Comparison of ENCODE assay signal across 8 mouse cellular contexts in genomic region chr4:109729281-109729680, GRCm38 (mm10). TPM values are rescaled to one million over a fixed set of nuclear protein-coding genes. Genes with fewer than 3 reads are reported as not detected.
A peak's percentile ranks its signal among the peaks of the same experiment; 100 is the strongest.
DNase-seq lines count a peak whose midpoint lies in the region; ATAC-seq and TF ChIP-seq lines count a peak whose summit lies in the region.

No protein-coding gene starts in this region.

- no peak for DNase-seq in heart, adult 2 months
- DNase-seq in ovary, postnatal 14 days (ENCODE audit: low spot score) = peak; percentile 15
- no peak for DNase-seq in ovary, postnatal 36 days (ENCODE audit: low spot score)
- peak; percentile 53 for DNase-seq in brain, adult 2 months (ENCODE audit: low read depth, low spot score)
- DNase-seq in layer of hippocampus, postnatal 10 days (ENCODE audit: low spot score in 2 of 2) = peak; percentile 26 to 36
- peak; percentile 66 for DNase-seq in thymus, postnatal 0 days (ENCODE audit: low spot score)

- H3K79me2 ChIP-seq in heart, adult 2 months (replicated peaks; ENCODE audit: control insufficient read depth, insufficient read depth, low read length) = no peaks in the 10 kb centered on the region

- no peak for ATAC-seq in heart, embryonic 11.5 days (replicated peaks; ENCODE audit: insufficient number of reproducible peaks, low FRiP score, low TSS enrichment)
- no peak for ATAC-seq in midbrain, embryonic 13.5 days

- H3K4me2 ChIP-seq in heart, embryonic 11.5 days = no peak overlapping the region
- H3K4me2 ChIP-seq in midbrain, embryonic 13.5 days (replicated peaks) = no peak overlapping the region

- no peak for TF ChIP-seq POLR2A in heart, adult 2 months (IDR thresholded peaks at IDR 0.05; ENCODE audit: insufficient read depth, low read depth, low read length)

- TF ChIP-seq CTCF in heart, adult 2 months (IDR thresholded peaks at IDR 0.05) = peak; percentile 86

- no peaks in the 10 kb centered on the region for H3K36me3 ChIP-seq in heart, adult 2 months (ENCODE audit: control insufficient read depth, insufficient read depth, low read length)
- H3K36me3 ChIP-seq in heart, embryonic 11.5 days (ENCODE audit: control insufficient read depth, insufficient read depth, low read length) = no peaks in the 10 kb centered on the region
- H3K36me3 ChIP-seq in midbrain, embryonic 13.5 days = no peaks in the 10 kb centered on the region

- no peak overlapping the region for H3K27ac ChIP-seq in heart, adult 2 months
- no peak overlapping the region for H3K27ac ChIP-seq in heart, embryonic 11.5 days (ENCODE audit: low read depth, low read length)
- H3K27ac ChIP-seq in midbrain, embryonic 13.5 days = no peak overlapping the region

- WGBS in heart, adult 2 months = 7% methylated on average over 2 of the region's 2 CpGs
- WGBS in heart, embryonic 11.5 days (ENCODE audit: insufficient replicate concordance) = 17% methylated on average over 2 of the region's 2 CpGs
- 9% methylated on average over 2 of the region's 2 CpGs for WGBS in midbrain, embryonic 13.5 days

- intact Hi-C loops in heart, adult 2 months (cut with DNase I) = loop anchor here (1.0 to 5.0 kb wide), 3 partner anchors 152 to 292 kb away; no protein-coding TSS in a partner anchor

- H3K27me3 ChIP-seq in heart, adult 2 months (ENCODE audit: control insufficient read depth, insufficient read depth, low read length) = no peaks in the 10 kb centered on the region
- no peaks in the 10 kb centered on the region for H3K27me3 ChIP-seq in heart, embryonic 11.5 days (ENCODE audit: control insufficient read depth, insufficient read depth, low read length)
- H3K27me3 ChIP-seq in midbrain, embryonic 13.5 days = no peaks in the 10 kb centered on the region

- H3K4me3 ChIP-seq in heart, adult 2 months = no peak overlapping the region
- no peak overlapping the region for H3K4me3 ChIP-seq in heart, embryonic 11.5 days (ENCODE audit: low read depth, low read length)
- no peak overlapping the region for H3K4me3 ChIP-seq in midbrain, embryonic 13.5 days (replicated peaks)

- H3K9me3 ChIP-seq in heart, embryonic 11.5 days (replicated peaks; ENCODE audit: control insufficient read depth, low read length) = no peaks in the 10 kb centered on the region
- H3K9me3 ChIP-seq in midbrain, embryonic 13.5 days = no peaks in the 10 kb centered on the region

- no peaks in the 10 kb centered on the region for H3K4me1 ChIP-seq in heart, adult 2 months (ENCODE audit: control insufficient read depth, insufficient read depth, low read length)
- H3K4me1 ChIP-seq in heart, embryonic 11.5 days (ENCODE audit: control insufficient read depth, insufficient read depth, low read length) = no peaks in the 10 kb centered on the region
- no peaks in the 10 kb centered on the region for H3K4me1 ChIP-seq in midbrain, embryonic 13.5 days (replicated peaks)

- H3K9ac ChIP-seq in heart, adult 2 months (ENCODE audit: low read depth, low read length) = no peak overlapping the region
- H3K9ac ChIP-seq in heart, embryonic 11.5 days (ENCODE audit: low read depth, low read length) = no peak overlapping the region
- no peak overlapping the region for H3K9ac ChIP-seq in midbrain, embryonic 13.5 days (replicated peaks)

- TF ChIP-seq EP300 in heart, adult 2 months (IDR thresholded peaks at IDR 0.05; ENCODE audit: insufficient read depth, low read depth, low read length) = no peak

RNA-seq across cellular contexts. Expression of gene Faf1, which starts 52.9 kb away (rescaled TPM):
- 10 to 100 TPM; 37.1 to 46.0 TPM for total RNA-seq in heart, adult 2 months (2021)
- polyA plus RNA-seq in heart, adult 2 months (2012; rRNA removed) = 9.6 and 18.5 TPM in 2 replicates
- 25.2 and 25.3 TPM in 2 replicates for polyA plus RNA-seq in heart, embryonic 11.5 days (2014; fragmentation: Nextera tagmentation; extraction: Ambion mirVana)
- total RNA-seq in layer of hippocampus, postnatal 10 days (2021) = 10 to 100 TPM; 31.6 to 33.7 TPM
- polyA plus RNA-seq in thymus, postnatal 0 days (2015; fragmentation: Nextera tagmentation; extraction: Ambion mirVana) = 25.4 and 28.2 TPM in 2 replicates
- 29.2 and 32.9 TPM in 2 replicates for polyA plus RNA-seq in midbrain, embryonic 13.5 days (2015; fragmentation: Nextera tagmentation; extraction: Ambion mirVana)

Comparison
In these comparisons a context has a peak if more than half of its experiments do, and no peak if none do; other contexts are left out.
1. DNase-seq: peak in ovary, postnatal 14 days (single experiment), brain, adult 2 months (single experiment), layer of hippocampus, postnatal 10 days (2 of 2) and thymus, postnatal 0 days (single experiment); none in heart, adult 2 months (0 of 2) and ovary, postnatal 36 days (single experiment).